Mouse (Mus musculus) stomach, embryonic 16.5 days (tissue): ENCODE measurements around the gene Ccdc171. TPM values are rescaled to one million over a fixed set of nuclear protein-coding genes. Genes with fewer than 3 reads are reported as not detected.
"Not testable (repeated sequence)": the region's sequence is repeated elsewhere in the genome, so short reads cannot be mapped to it uniquely, and the experiment has no call there.

Source experiments
- ATAC-seq: fragments of 200-750 bp; cut with Nextera tagmentation; 2 replicates; pipeline ENCODE4 v1.8.0; 2017; ENCODE audit warnings: moderate number of reproducible peaks, moderate TSS enrichment; ENCODE audit not compliant: insufficient read depth, low FRiP score
- H3K27ac ChIP-seq: fragments of 300-500 bp; sonication (generic); 2 replicates; pipeline ENCODE4 v1.5.1; 2014; ENCODE audit warnings: low read length
- H3K27me3 ChIP-seq: fragments of 300-500 bp; sonication (generic); 2 replicates; pipeline ENCODE4 v1.6.1; 2014; ENCODE audit warnings: low read length, control low read depth, mixed read lengths; ENCODE audit not compliant: control insufficient read depth, insufficient read depth
- H3K36me3 ChIP-seq: fragments of 300-500 bp; sonication (generic); 2 replicates; pipeline ENCODE4 v1.6.1; 2014; ENCODE audit warnings: low read length; ENCODE audit not compliant: control insufficient read depth, insufficient read depth
- H3K4me1 ChIP-seq: fragments of 300-500 bp; sonication (generic); 2 replicates; pipeline ENCODE4 v1.6.1; 2014; ENCODE audit warnings: low read length, control low read depth, mixed read lengths; ENCODE audit not compliant: control insufficient read depth, insufficient read depth
- H3K4me2 ChIP-seq: fragments of 300-500 bp; sonication (generic); 2 replicates; pipeline ENCODE4 v1.6.1; 2014; ENCODE audit warnings: low read depth, low read length, mixed read lengths
- H3K4me3 ChIP-seq: fragments of 300-500 bp; sonication (generic); replicated peaks from 2 replicates; pipeline ENCODE4 v1.5.1; 2014; ENCODE audit warnings: mild to moderate bottlenecking, low read length
- H3K9ac ChIP-seq: fragments of 300-500 bp; sonication (generic); 2 replicates; pipeline ENCODE4 v1.6.1; 2014; ENCODE audit warnings: low read length
- H3K9me3 ChIP-seq: fragments of 300-500 bp; sonication (generic); replicated peaks from 2 replicates; pipeline ENCODE4 v1.6.1; 2016; ENCODE audit warnings: low read length, control low read depth; ENCODE audit not compliant: control insufficient read depth
- WGBS: fragments of 180-500 bp; shearing (Covaris S2); extraction: QIAGEN DNeasy Blood & Tissue Kit; methylation state at CpG from one replicate; pipeline ENCODE4 v1.1.7; 2014; 5-methylcytosine and 5-hydroxymethylcytosine counted together
- polyA plus RNA-seq: library from polyadenylated mRNA; unstranded; fragments of >200 nt; fragmentation: Nextera tagmentation; extraction: Ambion mirVana; gene quantifications from 2 replicates; pipeline ENCODE4 v1.2.1, GENCODE M21; 2015

Ccdc171 gene
- 3.7 and 4.2 TPM in 2 replicates for polyA plus RNA-seq

- Histone ChIP-seq H3K4me1 (peaks cover 3% of the 10 kb centered on the region; the same call in 1 of the 2 replicates), H3K9me3 (no peaks in the 10 kb centered on the region), H3K27me3 (no peaks in the 10 kb centered on the region), H3K4me2 (peak within 1 kb of the TSS; percentile 94), H3K36me3 (no peaks in the 10 kb centered on the region), H3K9ac (peak within 1 kb of the TSS; percentile 92), H3K4me3 (peak within 1 kb of the TSS; percentile 78), H3K27ac (peak within 1 kb of the TSS; percentile 94)
- peak; percentile 97 for ATAC-seq
- WGBS: under 1% methylated on average over 73 of the region's 73 CpGs
Measured at GRCm38 (mm10) chr4:83524843-83525689, at the start of gene Ccdc171. Gene Ccdc171 (plus strand): TSS chr4:83525545.

- Histone ChIP-seq H3K27me3 (no peaks in the 10 kb centered on the region), H3K4me1 (peaks cover 8% of the 10 kb centered on the region), H3K36me3 (peaks cover 12% of the 10 kb centered on the region), H3K9ac (peak overlapping the region; percentile 92), H3K4me2 (peak overlapping the region; percentile 78), H3K9me3 (no peaks in the 10 kb centered on the region), H3K4me3 (peak overlapping the region; percentile 80), H3K27ac (no peak overlapping the region)
- no peak for ATAC-seq
- WGBS: 22% methylated on average over 12 of the region's 12 CpGs
Measured at GRCm38 (mm10) chr4:83485250-83485649, 40.1 kb upstream of the Ccdc171 start.

GRCm38 (mm10) chr4:83485735-83486116 lies 39.6 kb upstream of the Ccdc171 start:
- H3K4me2 ChIP-seq: peak overlapping the region; percentile 78
- ATAC-seq: peak; percentile 89
- peaks cover 12% of the 10 kb centered on the region for H3K36me3 ChIP-seq
- peak overlapping the region; percentile 80 for H3K4me3 ChIP-seq
- H3K9me3 ChIP-seq: no peaks in the 10 kb centered on the region
- peaks cover 8% of the 10 kb centered on the region for H3K4me1 ChIP-seq
- H3K9ac ChIP-seq: peak overlapping the region; percentile 92
- no peaks in the 10 kb centered on the region for H3K27me3 ChIP-seq
- peak overlapping the region; percentile 94 for H3K27ac ChIP-seq
- WGBS: under 1% methylated on average over 38 of the region's 40 CpGs

GRCm38 (mm10) chr4:83486117-83486901 lies 39.0 kb upstream of the Ccdc171 start, which contains the start of gene Psip1:
Gene Psip1 (minus strand): TSS chr4:83486459.
- peak; percentile 88 for ATAC-seq
- Histone ChIP-seq H3K9me3 (no peaks in the 10 kb centered on the region), H3K27ac (peak within 1 kb of the TSS; percentile 94), H3K4me2 (peak within 1 kb of the TSS; percentile 78), H3K4me1 (peaks cover 8% of the 10 kb centered on the region), H3K27me3 (no peaks in the 10 kb centered on the region), H3K4me3 (peak within 1 kb of the TSS; percentile 80), H3K36me3 (peaks cover 7% of the 10 kb centered on the region; the same call in 1 of the 2 replicates), H3K9ac (peak within 1 kb of the TSS; percentile 92)
- WGBS: under 1% methylated on average over 74 of the region's 86 CpGs

- 40% methylated on average over 5 of the region's 5 CpGs for WGBS
- Histone ChIP-seq H3K9me3 (no peaks in the 10 kb centered on the region), H3K27ac (no peak overlapping the region), H3K4me3 (no peak overlapping the region), H3K4me2 (no peak overlapping the region), H3K36me3 (no peaks in the 10 kb centered on the region), H3K9ac (no peak overlapping the region), H3K4me1 (peaks cover 8% of the 10 kb centered on the region), H3K27me3 (no peaks in the 10 kb centered on the region)
- no peak for ATAC-seq
Measured at GRCm38 (mm10) chr4:83489121-83489520, 36.2 kb upstream of the Ccdc171 start.

GRCm38 (mm10) chr4:83493112-83493511 lies 32.2 kb upstream of the Ccdc171 start:
- no peak for ATAC-seq
- Histone ChIP-seq H3K27ac (no peak overlapping the region), H3K4me3 (no peak overlapping the region), H3K9ac (no peak overlapping the region), H3K9me3 (no peaks in the 10 kb centered on the region), H3K27me3 (no peaks in the 10 kb centered on the region), H3K36me3 (no peaks in the 10 kb centered on the region), H3K4me1 (no peaks in the 10 kb centered on the region), H3K4me2 (no peak overlapping the region)
- WGBS: 92% methylated on average over 1 of the region's 1 CpGs

- not testable (repeated sequence) for H3K27me3 ChIP-seq, H3K9ac ChIP-seq, H3K4me1 ChIP-seq, H3K9me3 ChIP-seq, H3K4me3 ChIP-seq, H3K27ac ChIP-seq, ATAC-seq, H3K4me2 ChIP-seq, H3K36me3 ChIP-seq
- 88% methylated on average over 5 of the region's 5 CpGs for WGBS
Measured at GRCm38 (mm10) chr4:83497013-83497412, 28.3 kb upstream of the Ccdc171 start.

- H3K27ac ChIP-seq: no peak overlapping the region
- no peak overlapping the region for H3K9ac ChIP-seq
- no peaks in the 10 kb centered on the region for H3K36me3 ChIP-seq
- H3K4me3 ChIP-seq: peak overlapping the region; percentile 26
- WGBS: 13% methylated on average over 22 of the region's 22 CpGs
- H3K27me3 ChIP-seq: no peaks in the 10 kb centered on the region
- H3K9me3 ChIP-seq: no peaks in the 10 kb centered on the region
- peak overlapping the region; percentile 48 for H3K4me2 ChIP-seq
- ATAC-seq: no peak
- H3K4me1 ChIP-seq: no peaks in the 10 kb centered on the region
Measured at GRCm38 (mm10) chr4:83500154-83501036, 24.9 kb upstream of the Ccdc171 start.
